Mouse (Mus musculus) lung, embryonic 14.5 days (tissue): ENCODE measurements around the gene Get4. TPM values are rescaled to one million over a fixed set of nuclear protein-coding genes. Genes with fewer than 3 reads are reported as not detected.

Experiments used
- ATAC-seq: fragments of 200-750 bp; cut with Nextera tagmentation; 2 replicates; pipeline ENCODE4 v1.8.0; 2017; ENCODE audit warnings: mild to moderate bottlenecking, moderate TSS enrichment, moderate library complexity; ENCODE audit not compliant: insufficient read depth
- DNase-seq: peaks from one replicate; pipeline ENCODE4 v3.0.0-alpha.2; 2015
- H3K27ac ChIP-seq: fragments of 300-500 bp; sonication (generic); 2 replicates; pipeline ENCODE4 v1.5.1; 2014; ENCODE audit warnings: low read depth, mild to moderate bottlenecking, moderate library complexity
- H3K27me3 ChIP-seq: fragments of 300-500 bp; sonication (generic); 2 replicates; pipeline ENCODE4 v1.6.1; 2014; ENCODE audit warnings: low read length, control low read depth; ENCODE audit not compliant: insufficient read depth
- H3K36me3 ChIP-seq: fragments of 300-500 bp; sonication (generic); 2 replicates; pipeline ENCODE4 v1.6.1; 2014; ENCODE audit warnings: control low read depth; ENCODE audit not compliant: insufficient read depth
- H3K4me1 ChIP-seq: fragments of 300-500 bp; sonication (generic); 2 replicates; pipeline ENCODE4 v1.6.1; 2014; ENCODE audit warnings: antibody characterized with exemption, control low read depth; ENCODE audit not compliant: insufficient read depth
- H3K4me2 ChIP-seq: fragments of 300-500 bp; sonication (generic); 2 replicates; pipeline ENCODE4 v1.6.1; 2014; ENCODE audit warnings: mild to moderate bottlenecking
- H3K4me3 ChIP-seq: fragments of 300-500 bp; sonication (generic); 2 replicates; pipeline ENCODE4 v1.5.1; 2014; ENCODE audit warnings: low read depth, low read length
- H3K9ac ChIP-seq: fragments of 300-500 bp; sonication (generic); 2 replicates; pipeline ENCODE4 v1.6.1; 2014
- H3K9me3 ChIP-seq: fragments of 300-500 bp; sonication (generic); 2 replicates; pipeline ENCODE4 v1.6.1; 2016; ENCODE audit warnings: low read depth, low read length, control low read depth
- CTCF ChIP-seq: IDR thresholded peaks from 2 replicates; pipeline ENCODE4 v1.5.1; 2016; ENCODE audit warnings: antibody characterized with exemption, low read depth
- WGBS: fragments of 180-500 bp; shearing (Covaris S2); extraction: QIAGEN DNeasy Blood & Tissue Kit; methylation state at CpG from one replicate; pipeline ENCODE4 v1.1.7; 2014; 5-methylcytosine and 5-hydroxymethylcytosine counted together
- polyA plus RNA-seq: library from polyadenylated mRNA; unstranded; fragments of >200 nt; fragmentation: Nextera tagmentation; extraction: Ambion mirVana; gene quantifications from 2 replicates; pipeline ENCODE4 v1.2.1, GENCODE M21; 2014

Gene Get4
- polyA plus RNA-seq, result 183 and 185 TPM in 2 replicates

DNA sequence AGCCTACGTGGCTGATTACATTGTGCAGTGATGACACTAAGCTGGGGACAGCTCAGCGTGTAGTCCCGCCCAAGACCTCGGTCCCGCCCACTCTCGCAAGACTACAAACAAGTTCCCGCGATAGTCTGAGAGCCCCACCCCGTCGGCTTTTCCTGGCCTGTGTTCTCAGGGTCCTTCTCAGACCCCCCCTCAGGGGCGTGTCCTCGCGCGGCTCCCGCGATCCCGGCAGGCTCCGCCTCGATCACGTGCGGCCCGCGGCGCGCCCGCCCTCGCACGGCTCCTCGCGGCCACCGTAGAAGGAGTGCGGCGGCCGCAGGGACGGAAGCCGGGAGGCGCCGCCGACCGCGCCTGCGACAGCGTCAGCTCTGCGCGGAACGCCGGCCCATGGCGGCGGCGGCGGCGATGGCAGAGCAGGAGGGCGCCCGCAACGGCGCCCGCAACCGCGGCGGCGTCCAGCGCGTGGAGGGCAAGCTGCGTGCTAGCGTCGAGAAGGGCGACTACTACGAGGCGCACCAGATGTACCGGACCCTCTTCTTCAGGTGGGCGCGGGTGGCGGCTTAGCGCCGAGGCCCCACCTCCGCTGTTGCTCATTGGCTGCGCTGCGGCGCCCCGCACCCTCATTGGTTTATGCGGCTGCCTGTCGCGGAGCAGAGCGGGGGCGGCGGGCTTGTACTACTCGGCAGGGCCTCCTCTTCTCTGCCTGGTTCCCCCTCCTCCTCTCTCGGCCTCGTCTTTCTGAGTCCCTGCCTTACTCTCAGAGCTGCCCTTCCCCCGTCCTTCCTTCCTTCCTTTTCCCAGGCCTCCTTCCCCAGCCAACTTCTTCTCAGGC lies at the start of gene Get4:
Gene Get4, plus strand, starts transcription at position 244 of the 829 bp plus-strand sequence.
- ATAC-seq (peak; percentile 95), DNase-seq (peak; percentile 100)
- WGBS, result under 1% methylated on average over 90 of the region's 90 CpGs
- Histone ChIP-seq H3K27me3 (no peaks in the 10 kb centered on the region), H3K4me2 (peak within 1 kb of the TSS; percentile 98), H3K4me1 (peaks cover 9% of the 10 kb centered on the region), H3K27ac (peak within 1 kb of the TSS; percentile 89), H3K4me3 (peak within 1 kb of the TSS; percentile 68), H3K36me3 (peaks cover 47% of the 10 kb centered on the region), H3K9me3 (no peaks in the 10 kb centered on the region), H3K9ac (peak within 1 kb of the TSS; percentile 78)
- no peak for TF ChIP-seq CTCF

GRCm38 (mm10) chr5:139203312-139203711 lies 48.8 kb upstream of the Get4 start:
- no peak overlapping the region for H3K4me3 ChIP-seq
- no peaks in the 10 kb centered on the region for H3K9me3 ChIP-seq
- H3K9ac ChIP-seq, result no peak overlapping the region
- no peak overlapping the region for H3K4me2 ChIP-seq
- WGBS, result 83% methylated on average over 5 of the region's 5 CpGs
- no peaks in the 10 kb centered on the region for H3K27me3 ChIP-seq
- no peak for ATAC-seq
- peaks cover 6% of the 10 kb centered on the region; the same call in 1 of the 2 replicates for H3K36me3 ChIP-seq
- H3K27ac ChIP-seq, result no peak overlapping the region
- DNase-seq, result no peak
- peaks cover 11% of the 10 kb centered on the region for H3K4me1 ChIP-seq
- no peak for TF ChIP-seq CTCF

DNA sequence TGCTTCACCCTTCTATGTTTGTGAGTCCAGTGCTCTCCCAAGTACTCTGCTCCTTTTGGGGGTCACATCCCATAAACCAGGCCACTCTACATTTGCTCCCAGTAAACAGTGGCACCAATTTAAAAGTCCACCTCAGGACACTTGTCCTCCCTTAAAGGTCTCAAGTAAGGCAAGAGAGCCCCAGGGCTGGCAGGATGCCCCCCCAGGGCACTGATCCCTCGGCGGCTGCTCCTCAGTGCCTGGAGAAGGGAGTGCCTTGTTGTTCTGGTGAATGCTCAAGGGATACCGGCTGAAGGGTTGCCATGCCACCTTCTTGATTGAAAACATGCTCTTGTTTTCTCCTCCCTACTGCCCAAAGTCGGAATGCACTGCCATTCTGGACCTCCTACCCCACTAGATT lies 46.0 kb upstream of the Get4 start:
- H3K27me3 ChIP-seq, result no peaks in the 10 kb centered on the region
- TF ChIP-seq CTCF, result no peak
- no peak overlapping the region for H3K4me2 ChIP-seq
- peaks cover 7% of the 10 kb centered on the region for H3K4me1 ChIP-seq
- H3K9ac ChIP-seq, result no peak overlapping the region
- peaks cover 15% of the 10 kb centered on the region; the same call in 1 of the 2 replicates for H3K36me3 ChIP-seq
- no peak overlapping the region for H3K27ac ChIP-seq
- DNase-seq, result no peak
- H3K9me3 ChIP-seq, result no peaks in the 10 kb centered on the region
- 72% methylated on average over 4 of the region's 4 CpGs for WGBS
- no peak overlapping the region for H3K4me3 ChIP-seq
- ATAC-seq, result no peak

DNA sequence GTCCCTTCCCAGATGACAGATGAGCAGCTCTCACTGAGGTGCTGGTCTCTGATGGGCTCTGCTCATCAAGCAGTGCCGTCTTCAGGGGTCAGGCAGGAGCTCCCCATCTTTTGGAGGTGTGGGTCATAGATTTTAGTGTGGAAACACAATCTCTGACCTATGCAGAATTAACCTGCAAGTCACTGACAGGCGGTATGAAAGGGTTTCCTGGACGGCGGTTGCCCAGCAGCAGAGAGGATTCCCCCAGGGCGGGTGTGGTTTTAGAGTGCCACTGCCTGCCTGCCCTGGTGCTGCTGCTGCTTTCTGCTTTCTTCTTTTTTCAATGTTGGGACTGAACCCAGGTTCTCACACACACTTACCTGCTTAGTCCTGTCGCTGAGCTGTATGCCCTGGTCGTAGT lies 45.6 kb upstream of the Get4 start:
- peaks cover 15% of the 10 kb centered on the region; the same call in 1 of the 2 replicates for H3K36me3 ChIP-seq
- peaks cover 4% of the 10 kb centered on the region for H3K4me1 ChIP-seq
- no peak overlapping the region for H3K9ac ChIP-seq
- no peaks in the 10 kb centered on the region for H3K9me3 ChIP-seq
- H3K4me3 ChIP-seq, result no peak overlapping the region
- ATAC-seq, result no peak
- no peak overlapping the region for H3K27ac ChIP-seq
- WGBS, result 69% methylated on average over 7 of the region's 7 CpGs
- no peaks in the 10 kb centered on the region for H3K27me3 ChIP-seq
- DNase-seq, result no peak
- no peak overlapping the region for H3K4me2 ChIP-seq
- TF ChIP-seq CTCF, result no peak

GRCm38 (mm10) chr5:139208183-139208582 lies 43.9 kb upstream of the Get4 start:
- TF ChIP-seq CTCF, result no peak
- Histone ChIP-seq H3K9ac (no peak overlapping the region), H3K4me3 (no peak overlapping the region), H3K4me1 (no peaks in the 10 kb centered on the region), H3K9me3 (no peaks in the 10 kb centered on the region), H3K36me3 (peaks cover 15% of the 10 kb centered on the region; the same call in 1 of the 2 replicates), H3K27ac (no peak overlapping the region), H3K4me2 (no peak overlapping the region), H3K27me3 (no peaks in the 10 kb centered on the region)
- DNase-seq (no peak), ATAC-seq (no peak)

DNA sequence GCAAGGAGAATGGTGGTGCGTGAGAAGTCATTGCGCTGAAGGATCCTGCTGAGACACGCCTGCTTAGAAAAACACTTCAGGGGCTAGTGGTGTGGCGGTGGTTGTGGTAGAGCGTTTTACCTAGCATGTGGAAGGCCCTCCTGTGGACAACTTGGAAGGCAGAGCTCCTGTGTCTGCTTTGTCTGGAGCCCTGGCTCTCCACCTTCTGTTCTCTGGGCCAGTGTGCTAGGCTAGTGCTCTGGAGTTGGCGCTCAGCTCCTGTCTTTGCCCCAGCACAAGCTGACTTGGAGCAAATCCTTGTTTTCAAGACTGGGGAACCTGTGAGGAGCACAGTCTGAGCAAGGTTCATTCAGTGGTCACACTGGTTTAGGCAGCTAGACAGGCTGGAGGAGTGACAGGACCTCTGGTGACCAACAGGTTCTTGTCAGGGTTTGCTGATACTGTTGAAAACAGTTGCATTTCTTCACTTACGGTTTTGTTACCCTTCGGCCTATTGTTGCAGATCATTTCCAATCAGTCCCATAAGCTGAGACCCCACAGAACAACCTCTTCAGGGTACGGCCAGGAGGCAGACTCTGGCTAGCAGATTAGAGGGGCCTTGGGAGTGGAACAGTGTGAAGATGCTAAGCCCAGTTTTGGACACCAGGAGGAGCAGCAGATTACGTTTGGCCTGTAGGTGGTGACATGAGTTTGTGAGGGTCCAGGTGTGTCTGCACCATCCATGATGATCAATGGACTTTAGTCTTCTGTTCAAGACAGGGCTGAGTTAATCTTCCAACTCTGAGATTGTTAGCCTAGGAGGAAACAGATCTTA lies 43.0 kb upstream of the Get4 start:
- H3K4me2 ChIP-seq, result no peak overlapping the region
- H3K9me3 ChIP-seq, result no peaks in the 10 kb centered on the region
- H3K4me1 ChIP-seq, result no peaks in the 10 kb centered on the region
- H3K9ac ChIP-seq, result no peak overlapping the region
- DNase-seq (no peak), ATAC-seq (no peak)
- WGBS, result 82% methylated on average over 10 of the region's 10 CpGs
- no peak overlapping the region for H3K27ac ChIP-seq
- H3K4me3 ChIP-seq, result no peak overlapping the region
- H3K27me3 ChIP-seq, result no peaks in the 10 kb centered on the region
- peaks cover 15% of the 10 kb centered on the region; the same call in 1 of the 2 replicates for H3K36me3 ChIP-seq
- peak; percentile 59 for TF ChIP-seq CTCF

DNA sequence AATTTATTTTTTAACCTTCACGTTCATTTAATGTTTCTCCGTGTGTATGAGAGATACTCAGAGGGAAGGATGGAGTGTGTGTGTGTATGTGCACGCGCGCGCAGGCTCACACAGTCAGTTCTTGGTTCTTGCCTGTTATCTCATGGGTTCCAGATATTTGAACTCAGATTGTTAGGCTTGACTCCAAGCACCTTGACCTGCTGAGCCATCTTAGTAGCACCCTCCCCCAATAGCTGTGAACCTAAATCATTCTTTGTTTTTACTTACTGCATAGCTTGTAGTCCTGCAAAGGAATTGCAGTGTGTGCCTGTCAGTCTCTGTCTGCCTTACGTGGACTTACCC lies 42.5 kb upstream of the Get4 start:
- H3K27me3 ChIP-seq, result no peaks in the 10 kb centered on the region
- ATAC-seq (no peak), DNase-seq (no peak)
- H3K36me3 ChIP-seq, result peaks cover 15% of the 10 kb centered on the region; the same call in 1 of the 2 replicates
- H3K4me2 ChIP-seq, result no peak overlapping the region
- 95% methylated on average over 7 of the region's 7 CpGs for WGBS
- no peak overlapping the region for H3K4me3 ChIP-seq
- H3K4me1 ChIP-seq, result no peaks in the 10 kb centered on the region
- H3K9ac ChIP-seq, result no peak overlapping the region
- no peak overlapping the region for H3K27ac ChIP-seq
- TF ChIP-seq CTCF, result no peak
- no peaks in the 10 kb centered on the region for H3K9me3 ChIP-seq
